Mouse (Mus musculus) monocyte, adult 2 months (primary cell): ENCODE results near the gene Gm14214.

ENCODE experiments used
- DNase-seq, 2 experiments: peaks; one replicate each; pipeline ENCODE4 v3.0.0; 2022; ENCODE audit warnings: low spot score in 2 of 2, low read depth in 1 of 2

The Gm14214 gene

DNA sequence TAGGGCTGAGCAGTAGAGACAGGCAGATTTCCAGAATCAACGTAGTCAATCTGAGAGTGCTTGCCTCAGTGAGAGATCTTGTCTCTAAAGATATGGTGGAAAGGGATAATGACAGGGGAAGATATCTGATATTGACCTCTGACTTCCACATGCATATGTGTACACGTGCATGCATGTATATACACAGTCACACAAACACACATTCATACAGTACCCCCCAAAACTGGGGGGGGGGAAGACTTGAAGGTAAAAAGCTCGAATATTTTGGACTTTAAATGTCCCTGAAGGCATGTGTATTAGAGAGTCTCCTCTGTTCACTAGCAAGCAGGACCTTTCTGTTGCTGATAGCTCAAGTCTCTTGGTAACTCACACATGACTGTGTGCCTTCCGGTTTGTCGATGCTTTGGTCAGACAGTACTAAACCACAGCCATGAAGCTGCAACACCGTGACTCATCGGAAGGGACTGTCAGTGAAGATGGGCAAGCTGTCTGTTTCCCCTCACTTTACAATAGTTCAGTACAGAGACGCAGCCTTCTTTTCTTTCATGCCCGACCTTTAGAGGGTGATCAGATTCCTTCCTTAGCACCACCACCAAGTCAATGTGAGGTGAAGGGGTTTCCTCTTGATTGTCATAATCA is 37.2 kb downstream of the Gm14214 start:
- peak in 1 of 2 experiments; percentile 21 for DNase-seq

DNA sequence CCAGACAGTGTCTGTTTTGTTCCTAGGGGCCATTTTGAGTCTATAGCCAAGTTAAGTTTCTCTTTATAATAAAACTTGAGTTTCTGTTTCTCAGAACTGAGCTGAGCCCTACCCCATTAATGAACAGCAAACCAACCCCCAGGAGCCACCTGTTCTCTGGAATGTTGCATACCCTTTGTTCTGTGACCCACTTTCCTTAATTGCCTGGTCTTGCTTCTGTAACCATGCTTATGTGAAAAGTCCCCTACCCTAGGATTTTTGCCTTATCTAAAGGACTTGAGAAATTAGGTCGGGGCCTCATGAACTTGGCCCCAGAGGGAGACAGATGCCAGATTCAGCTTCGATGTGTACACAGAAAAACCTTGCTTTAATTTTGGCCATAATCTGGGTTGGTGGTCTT is 37.9 kb downstream of the Gm14214 start:
- DNase-seq = no peak

DNA sequence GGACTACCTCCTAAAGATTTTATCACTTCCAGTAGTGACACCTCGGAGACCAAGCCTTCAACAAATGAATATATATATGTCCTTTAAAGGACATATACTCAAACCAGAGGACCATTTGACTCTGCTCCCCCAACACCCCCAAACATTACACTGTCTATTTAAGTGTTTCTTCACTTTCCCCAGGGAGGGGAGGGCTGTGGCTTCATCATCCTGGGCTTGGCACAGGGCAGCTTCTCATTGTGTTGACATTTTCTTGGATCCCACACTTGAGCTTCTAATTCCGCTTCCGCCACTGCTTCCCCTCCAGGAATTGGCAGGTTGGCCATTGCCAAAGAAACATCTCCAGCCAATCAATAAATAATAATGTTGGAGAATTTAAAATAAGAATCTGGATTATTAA is 39.0 kb downstream of the Gm14214 start:
- no peak for DNase-seq

DNA sequence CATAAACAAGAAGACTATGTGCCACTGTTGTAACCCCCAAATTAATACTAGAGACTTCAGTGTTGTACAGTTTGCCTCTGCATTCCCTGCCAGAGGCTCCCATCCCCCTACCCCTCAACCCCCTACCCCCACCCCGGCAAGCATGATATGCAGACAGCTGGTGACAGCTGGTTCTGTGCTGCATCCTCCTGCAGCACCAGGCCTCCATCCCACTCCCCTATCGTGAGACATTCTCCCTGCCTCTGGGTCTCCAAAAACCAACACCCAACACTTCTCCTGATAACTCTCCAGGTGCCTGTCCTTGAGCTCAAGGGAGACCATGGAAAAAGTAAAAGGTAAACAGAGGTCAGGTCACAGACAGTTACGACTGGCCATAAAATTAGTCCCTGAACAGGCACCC is 40.1 kb downstream of the Gm14214 start:
- DNase-seq = no peak

DNA sequence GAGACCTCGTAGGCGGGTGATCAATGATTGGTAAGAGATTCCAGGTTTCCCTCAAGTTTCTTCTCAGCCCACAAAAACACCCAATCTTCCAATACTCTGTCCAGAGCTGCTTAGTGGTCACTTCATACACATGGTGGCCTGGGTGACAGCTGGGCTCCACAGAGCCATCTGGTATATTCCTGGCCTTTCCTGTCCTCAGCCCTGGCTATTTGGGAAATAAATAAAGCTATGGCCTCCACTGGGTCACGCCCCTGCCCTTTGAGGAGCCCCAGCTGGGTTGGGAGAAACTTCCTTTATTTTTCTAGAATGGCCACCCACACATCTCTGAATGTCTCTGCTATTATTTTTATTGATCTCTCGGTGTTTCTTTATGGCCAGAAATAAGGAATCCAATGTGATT is 46.4 kb downstream of the Gm14214 start:
- DNase-seq = no peak

DNA sequence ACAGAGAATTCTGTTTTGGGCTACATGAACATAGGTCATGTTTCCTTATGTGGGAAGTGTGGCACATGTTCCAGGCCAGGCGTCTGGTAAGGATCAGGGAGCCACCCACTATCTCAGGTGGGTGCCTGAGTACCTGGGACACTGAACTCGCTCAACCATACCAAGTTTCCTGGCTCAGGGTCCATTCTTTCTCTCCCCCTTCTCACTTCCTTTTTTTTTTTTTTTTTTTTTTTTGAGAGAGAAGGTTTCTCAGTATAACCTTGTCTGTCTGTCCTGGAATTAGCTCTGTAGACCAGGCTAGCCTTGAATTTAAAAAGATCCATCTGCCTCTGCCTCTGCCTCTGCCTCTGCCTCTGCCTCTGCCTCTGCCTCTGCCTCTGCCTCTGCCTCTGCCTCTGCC is 49.5 kb downstream of the Gm14214 start:
- no peak for DNase-seq
